ENCODE assay signal across 31 mouse cellular contexts in the genomic region with DNA sequence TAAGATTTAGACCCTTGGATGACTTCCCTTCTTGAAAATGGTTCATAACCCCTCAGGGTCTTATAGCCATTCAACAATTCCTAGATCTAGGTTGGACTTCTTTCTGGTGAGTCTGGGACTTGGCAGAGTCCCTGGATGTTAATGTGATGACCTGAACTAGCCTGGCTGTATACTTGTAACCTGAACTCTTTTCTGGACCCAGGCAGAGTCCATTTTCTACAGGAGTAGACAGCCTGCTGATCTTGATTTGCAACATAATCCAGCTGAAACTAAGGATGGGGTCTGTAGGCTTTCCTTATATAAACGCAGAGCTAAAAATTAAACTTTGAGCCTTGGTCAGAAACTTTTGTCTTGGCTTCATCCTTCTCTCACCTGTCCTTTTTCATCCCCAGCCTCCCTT. TPM values are rescaled to one million over a fixed set of nuclear protein-coding genes. Genes with fewer than 3 reads are reported as not detected.
"Had no signal": no experiment of that assay in that cellular context is flagged by ENCODE, and none has a peak within 500 bp of the region (broad histone marks: within the 10 kb centered on the region; RNA-seq: fewer than 3 reads in every experiment).

No protein-coding gene starts in this region.

- H3K4me1 ChIP-seq: liver, embryonic 15.5 days had no signal

- H3K36me3 ChIP-seq: heart, embryonic 13.5 days; heart, embryonic 15.5 days; hindbrain, embryonic 10.5 days; hindbrain, embryonic 12.5 days; intestine, embryonic 15.5 days; kidney, embryonic 15.5 days; limb, embryonic 13.5 days; liver, embryonic 13.5 days; liver, embryonic 15.5 days had no signal

- H3K4me2 ChIP-seq: heart, embryonic 13.5 days; heart, embryonic 15.5 days; hindbrain, embryonic 12.5 days; hindbrain, embryonic 14.5 days; intestine, embryonic 15.5 days; kidney, embryonic 15.5 days; limb, embryonic 13.5 days; liver, embryonic 13.5 days; liver, embryonic 15.5 days had no signal

- H3K27ac ChIP-seq: gastrocnemius, adult 2 months; heart, adult 2 months; heart, embryonic 13.5 days; heart, embryonic 15.5 days; hindbrain, embryonic 10.5 days; hindbrain, embryonic 12.5 days; hindbrain, embryonic 14.5 days; intestine, embryonic 15.5 days; kidney, embryonic 15.5 days; layer of hippocampus, adult 2 months; left cerebral cortex, adult 2 months; limb, embryonic 13.5 days; liver, embryonic 13.5 days; liver, embryonic 15.5 days had no signal

- DNase-seq: gastrocnemius, adult 2 months; gastrocnemius, postnatal 10 days; gastrocnemius, postnatal 25 days; heart, adult 2 months; heart, postnatal 14 days; heart, postnatal 36 days; kidney, adult 18-20 months; kidney, adult 9 months; kidney, postnatal 10 days; kidney, postnatal 25 days; kidney, postnatal 4 days; liver; liver, embryonic 13.5 days; liver, postnatal 0 days had no signal

- H3K9me3 ChIP-seq: heart, embryonic 13.5 days; heart, embryonic 15.5 days; hindbrain, embryonic 10.5 days; hindbrain, embryonic 12.5 days; intestine, embryonic 15.5 days; kidney, embryonic 15.5 days; limb, embryonic 13.5 days; liver, embryonic 13.5 days; liver, embryonic 15.5 days had no signal

- ATAC-seq: hindbrain, embryonic 16.5 days; inflammation-experienced regulatory T-cells, adult 6 months; intestine, embryonic 15.5 days; intestine, postnatal 0 days; liver, postnatal 0 days had no signal

- H3K9ac ChIP-seq: heart, embryonic 13.5 days; heart, embryonic 15.5 days; hindbrain, embryonic 12.5 days; hindbrain, embryonic 14.5 days; intestine, embryonic 15.5 days; kidney, embryonic 15.5 days; limb, embryonic 13.5 days; liver, embryonic 13.5 days; liver, embryonic 15.5 days; liver, postnatal 0 days had no signal

- H3K4me3 ChIP-seq: gastrocnemius, adult 2 months; heart, adult 2 months; heart, embryonic 13.5 days; heart, embryonic 15.5 days; hindbrain, embryonic 10.5 days; hindbrain, embryonic 12.5 days; intestine, embryonic 15.5 days; kidney, embryonic 15.5 days; layer of hippocampus, adult 2 months; left cerebral cortex, adult 2 months; limb, embryonic 13.5 days; liver, embryonic 13.5 days; liver, embryonic 15.5 days had no signal

- H3K27me3 ChIP-seq: heart, embryonic 13.5 days; heart, embryonic 15.5 days; hindbrain, embryonic 12.5 days; intestine, embryonic 15.5 days; kidney, embryonic 15.5 days; limb, embryonic 13.5 days; liver, embryonic 13.5 days; liver, embryonic 15.5 days had no signal

RNA-seq across cellular contexts. Expression of a gene that starts 11.6 kb away (rescaled TPM):
- polyA plus RNA-seq: frontal cortex, adult 2 months; heart, embryonic 15.5 days; heart, postnatal 0 days; hindbrain, embryonic 10.5 days; hindbrain, embryonic 12.5 days; hindbrain, embryonic 14.5 days; hindbrain, embryonic 16.5 days; inflammation-experienced regulatory T-cells, adult 6 months; limb, embryonic 11.5 days; limb, embryonic 13.5 days had no signal

RNA-seq across cellular contexts. Expression of a gene that starts 14.6 kb away (rescaled TPM):
- polyA plus RNA-seq: frontal cortex, adult 2 months; heart, embryonic 13.5 days; heart, embryonic 15.5 days; heart, postnatal 0 days; hindbrain, embryonic 10.5 days; hindbrain, embryonic 12.5 days; hindbrain, embryonic 14.5 days; hindbrain, embryonic 16.5 days; inflammation-experienced regulatory T-cells, adult 6 months; intestine, postnatal 0 days; limb, embryonic 11.5 days; limb, embryonic 13.5 days had no signal

RNA-seq across cellular contexts. Expression of a gene that starts 24.8 kb away (rescaled TPM):
- polyA plus RNA-seq: frontal cortex, adult 2 months; heart, adult 2 months; heart, embryonic 13.5 days; heart, embryonic 15.5 days; heart, postnatal 0 days; hindbrain, embryonic 10.5 days; hindbrain, embryonic 12.5 days; hindbrain, embryonic 14.5 days; hindbrain, embryonic 16.5 days; inflammation-experienced regulatory T-cells, adult 6 months; intestine, embryonic 15.5 days; intestine, postnatal 0 days; kidney, embryonic 15.5 days; limb, embryonic 11.5 days; limb, embryonic 13.5 days; liver, embryonic 13.5 days; liver, embryonic 15.5 days had no signal
